ENCODE assay signal across 9 mouse cellular contexts in genomic region chr2:158722991-158723551, GRCm38 (mm10). TPM values are rescaled to one million over a fixed set of nuclear protein-coding genes. Genes with fewer than 3 reads are reported as not detected.
A peak's percentile ranks its signal among the peaks of the same experiment; 100 is the strongest.
DNase-seq lines count a peak whose midpoint lies in the region; ATAC-seq and TF ChIP-seq lines count a peak whose summit lies in the region.
"Had no signal": no experiment of that assay in that cellular context is flagged by ENCODE, and none has a peak within 500 bp of the region (broad histone marks: within the 10 kb centered on the region; RNA-seq: fewer than 3 reads in every experiment).

No protein-coding gene starts in this region.

- no peak for TF ChIP-seq POLR2A in lung, adult 2 months (IDR thresholded peaks at IDR 0.05; ENCODE audit: borderline replicate concordance, extremely low read depth, low read depth, low read length)
- no peak for TF ChIP-seq POLR2A in cerebellum, adult 2 months (IDR thresholded peaks at IDR 0.05; ENCODE audit: borderline replicate concordance, insufficient read depth, low read length)

- H3K9me3 ChIP-seq in kidney, postnatal 0 days (replicated peaks; ENCODE audit: low read length) = no peaks in the 10 kb centered on the region
- H3K9me3 ChIP-seq: G1E had no signal

- no peaks in the 10 kb centered on the region for H3K27me3 ChIP-seq in kidney, postnatal 0 days (ENCODE audit: insufficient read depth, low read length)
- H3K27me3 ChIP-seq in cerebellum, adult 2 months (ENCODE audit: control insufficient read depth, insufficient read depth, low read length) = no peaks in the 10 kb centered on the region; the same call in 1 of the 2 replicates

- peak; percentile 62 to 68 for DNase-seq in frontal cortex, postnatal 36 days (ENCODE audit: low spot score in 2 of 2)
- no peak for DNase-seq in frontal cortex, postnatal 10 days (ENCODE audit: low spot score in 2 of 2)
- peak; percentile 41 for DNase-seq in lung, postnatal 36 days
- no peak for DNase-seq in lung, adult 2 months
- DNase-seq in kidney, postnatal 0 days (ENCODE audit: low spot score) = no peak
- DNase-seq in telencephalon, adult 2 months (ENCODE audit: low read depth, low spot score) = peak; percentile 65
- no peak for DNase-seq in adrenal gland, adult 8-10 months
- DNase-seq in cerebellum, adult 2 months = no peak

- peaks cover 22% of the 10 kb centered on the region for H3K4me1 ChIP-seq in lung, adult 2 months (ENCODE audit: control insufficient read depth, insufficient read depth, low read length)
- H3K4me1 ChIP-seq in kidney, postnatal 0 days (replicated peaks; ENCODE audit: insufficient read depth, low read length) = no peaks in the 10 kb centered on the region
- H3K4me1 ChIP-seq in cerebellum, adult 2 months (ENCODE audit: control insufficient read depth, insufficient read depth, low read length) = no peaks in the 10 kb centered on the region

- WGBS in lung, adult 2 months = 11% methylated on average over 6 of the region's 6 CpGs
- WGBS in kidney, postnatal 0 days = 49% methylated on average over 6 of the region's 6 CpGs
- 52% methylated on average over 6 of the region's 6 CpGs for WGBS in cerebellum, adult 2 months

- peak overlapping the region; percentile 36 for H3K27ac ChIP-seq in kidney, postnatal 0 days
- no peak overlapping the region for H3K27ac ChIP-seq in cerebellum, adult 2 months (ENCODE audit: insufficient read depth, low read length)

- H3K36me3 ChIP-seq in kidney, postnatal 0 days (ENCODE audit: insufficient read depth, low read length) = no peaks in the 10 kb centered on the region
- H3K36me3 ChIP-seq: G1E had no signal

- no peak overlapping the region for H3K4me3 ChIP-seq in lung, adult 2 months (replicated peaks; ENCODE audit: extremely low read depth, low read depth, low read length)
- H3K4me3 ChIP-seq in kidney, postnatal 0 days (replicated peaks; ENCODE audit: low read depth, low read length) = no peak overlapping the region
- no peak overlapping the region for H3K4me3 ChIP-seq in cerebellum, adult 2 months (replicated peaks; ENCODE audit: insufficient read depth, low read depth, low read length)

- no peak overlapping the region for H3K4me2 ChIP-seq in kidney, postnatal 0 days (ENCODE audit: low read length)

- H3K9ac ChIP-seq in kidney, postnatal 0 days (ENCODE audit: low read depth, low read length) = no peak overlapping the region

- TF ChIP-seq CTCF in lung, adult 2 months (IDR thresholded peaks at IDR 0.05; ENCODE audit: insufficient read depth, low read length) = no peak
- no peak for TF ChIP-seq CTCF in kidney, postnatal 0 days (IDR thresholded peaks at IDR 0.05; ENCODE audit: low read depth)
- no peak for TF ChIP-seq CTCF in cerebellum, adult 2 months (IDR thresholded peaks at IDR 0.05; ENCODE audit: borderline replicate concordance, insufficient read depth, low read depth, low read length)

- ATAC-seq in kidney, postnatal 0 days (replicated peaks; ENCODE audit: low FRiP score, low read depth) = no peak

RNA-seq across cellular contexts. Expression of gene Fam83d, which starts 44.8 kb away (rescaled TPM):
- polyA plus RNA-seq in lung, adult 2 months (2012; rRNA removed) = 1.9 and 6.7 TPM in 2 replicates
- polyA plus RNA-seq in kidney, postnatal 0 days (2015; fragmentation: Nextera tagmentation; extraction: Ambion mirVana) = 20.9 and 23.5 TPM in 2 replicates
- under 1 TPM; 0.49 to 0.80 (median 0.65) TPM for total RNA-seq in adrenal gland, adult 8-10 months (2022)
- polyA plus RNA-seq in cerebellum, adult 2 months (2012; rRNA removed) = 2.5 and 3.0 TPM in 2 replicates

RNA-seq across cellular contexts. Expression of gene Ppp1r16b, which starts 57.9 kb away (rescaled TPM):
- 31.6 and 43.5 TPM in 2 replicates for polyA plus RNA-seq in lung, adult 2 months (2012; rRNA removed)
- polyA plus RNA-seq in kidney, postnatal 0 days (2015; fragmentation: Nextera tagmentation; extraction: Ambion mirVana) = 10.1 TPM in 2 replicates
- 10 to 100 TPM in 3 of 4 experiments, 1 to 10 TPM in 1; 9.9 to 13.8 (median 11.1) TPM for total RNA-seq in adrenal gland, adult 8-10 months (2022)
- polyA plus RNA-seq in cerebellum, adult 2 months (2012; rRNA removed) = 59.8 and 65.2 TPM in 2 replicates
- polyA plus RNA-seq: G1E had no signal

Comparison
In these comparisons a context has a peak if more than half of its experiments do, and no peak if none do; other contexts are left out.
1. DNase-seq: peak in frontal cortex, postnatal 36 days (2 of 2), lung, postnatal 36 days (single experiment) and telencephalon, adult 2 months (single experiment); none in frontal cortex, postnatal 10 days (0 of 2), lung, adult 2 months (single experiment), kidney, postnatal 0 days (single experiment), adrenal gland, adult 8-10 months (single experiment) and cerebellum, adult 2 months (0 of 2).